Comparison of ENCODE assay signal across 14 mouse cellular contexts in the genomic region with DNA sequence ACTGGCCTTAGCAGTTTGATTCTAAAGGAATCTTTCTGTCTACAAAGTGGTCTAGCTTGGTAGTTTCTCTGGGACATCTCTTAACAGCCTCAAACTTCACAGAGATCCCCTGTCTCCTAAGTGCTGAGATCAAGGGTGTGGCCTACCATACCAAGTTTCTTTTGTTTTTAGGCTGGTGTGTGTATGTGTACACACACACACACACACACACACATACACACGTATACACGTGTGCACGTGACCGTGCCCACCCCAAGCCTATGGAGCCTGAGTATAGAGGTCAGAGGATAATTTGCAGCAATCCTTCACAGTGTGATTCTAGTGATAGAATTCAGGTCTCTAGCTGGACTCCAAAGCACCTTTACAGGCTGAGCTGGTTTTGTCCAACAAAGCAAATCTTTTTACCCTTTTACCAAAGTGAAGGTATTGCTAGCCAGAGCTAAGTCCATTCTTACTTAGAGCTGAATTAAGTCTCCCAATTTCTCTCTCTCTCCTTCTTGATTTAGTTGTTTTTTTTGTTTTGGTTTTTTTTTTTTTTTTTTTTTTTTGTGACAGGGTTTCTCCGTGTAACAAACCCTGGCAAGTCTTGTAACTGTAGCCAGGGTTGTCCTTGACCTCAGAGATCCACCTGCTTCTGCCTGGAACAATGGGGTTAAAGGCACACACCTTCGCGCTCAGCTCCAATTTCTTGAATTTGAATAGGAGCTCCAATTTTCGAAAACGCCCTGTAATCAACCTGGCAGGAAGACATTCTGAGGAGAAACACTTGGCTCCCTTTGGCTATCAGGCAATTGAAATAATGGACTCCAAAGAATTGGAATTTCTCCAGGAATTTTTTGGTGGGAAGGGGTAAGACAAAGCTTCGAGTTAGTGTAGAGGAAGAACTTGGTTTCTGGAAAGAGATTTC. TPM values are rescaled to one million over a fixed set of nuclear protein-coding genes. Genes with fewer than 3 reads are reported as not detected.
DNase-seq lines count a peak whose midpoint lies in the region; ATAC-seq lines count a peak whose summit lies in the region.
"Had no signal": no experiment of that assay in that cellular context is flagged by ENCODE, and none has a peak within 500 bp of the region (broad histone marks: within the 10 kb centered on the region; RNA-seq: fewer than 3 reads in every experiment).

No protein-coding gene starts in this region.

- no peak overlapping the region for H3K27ac ChIP-seq in midbrain, embryonic 11.5 days (ENCODE audit: low read depth, low read length)
- H3K27ac ChIP-seq in midbrain, embryonic 16.5 days (ENCODE audit: low read length) = no peak overlapping the region
- H3K27ac ChIP-seq in hindbrain, embryonic 12.5 days = no peak overlapping the region
- no peak overlapping the region for H3K27ac ChIP-seq in midbrain, embryonic 14.5 days (replicated peaks; ENCODE audit: low read depth, low read length)

- peak overlapping the region; percentile 61; the same call in 1 of the 2 replicates for H3K4me2 ChIP-seq in midbrain, embryonic 11.5 days
- H3K4me2 ChIP-seq in midbrain, embryonic 16.5 days (ENCODE audit: low read length) = no peak overlapping the region
- H3K4me2 ChIP-seq in hindbrain, embryonic 12.5 days (replicated peaks) = peak overlapping the region; percentile 72; the same call in 1 of the 2 replicates
- H3K4me2 ChIP-seq in midbrain, embryonic 14.5 days (ENCODE audit: low read length) = peak overlapping the region; percentile 82; the same call in 1 of the 2 replicates

- H3K27me3 ChIP-seq in midbrain, embryonic 11.5 days (ENCODE audit: control insufficient read depth, insufficient read depth, low read length) = no peaks in the 10 kb centered on the region
- H3K27me3 ChIP-seq in midbrain, embryonic 16.5 days (ENCODE audit: control insufficient read depth, insufficient read depth, low read depth, low read length) = no peaks in the 10 kb centered on the region
- H3K27me3 ChIP-seq in hindbrain, embryonic 12.5 days = no peaks in the 10 kb centered on the region
- H3K27me3 ChIP-seq in midbrain, embryonic 14.5 days (ENCODE audit: control insufficient read depth, insufficient read depth, low read length) = no peaks in the 10 kb centered on the region

- no peak overlapping the region; the same call in 1 of the 2 replicates for H3K9ac ChIP-seq in midbrain, embryonic 11.5 days (ENCODE audit: low read length)
- H3K9ac ChIP-seq in midbrain, embryonic 16.5 days (ENCODE audit: low read depth, low read length) = no peak overlapping the region
- no peak overlapping the region for H3K9ac ChIP-seq in hindbrain, embryonic 12.5 days
- no peak overlapping the region for H3K9ac ChIP-seq in midbrain, embryonic 14.5 days (replicated peaks; ENCODE audit: low read length)

- no peaks in the 10 kb centered on the region for H3K9me3 ChIP-seq in midbrain, embryonic 11.5 days (ENCODE audit: control insufficient read depth, low read length)
- H3K9me3 ChIP-seq in midbrain, embryonic 16.5 days (replicated peaks; ENCODE audit: control insufficient read depth, low read length, poor library complexity, severe bottlenecking) = no peaks in the 10 kb centered on the region
- H3K9me3 ChIP-seq in hindbrain, embryonic 12.5 days (replicated peaks) = no peaks in the 10 kb centered on the region
- H3K9me3 ChIP-seq in midbrain, embryonic 14.5 days (ENCODE audit: control insufficient read depth, low read length) = no peaks in the 10 kb centered on the region

- H3K4me3 ChIP-seq in midbrain, embryonic 11.5 days (ENCODE audit: low read depth, low read length) = no peak overlapping the region
- no peak overlapping the region for H3K4me3 ChIP-seq in midbrain, embryonic 16.5 days (ENCODE audit: low read depth, low read length)
- H3K4me3 ChIP-seq in hindbrain, embryonic 12.5 days = no peak overlapping the region
- no peak overlapping the region for H3K4me3 ChIP-seq in midbrain, embryonic 14.5 days (replicated peaks; ENCODE audit: low read depth, low read length)

- no peaks in the 10 kb centered on the region for H3K36me3 ChIP-seq in midbrain, embryonic 11.5 days (ENCODE audit: control insufficient read depth, insufficient read depth, low read length)
- H3K36me3 ChIP-seq in midbrain, embryonic 16.5 days (ENCODE audit: control insufficient read depth, insufficient read depth, low read length) = no peaks in the 10 kb centered on the region
- H3K36me3 ChIP-seq in hindbrain, embryonic 12.5 days = peaks cover 9% of the 10 kb centered on the region
- 0 out of 2 replicates have a peak, but pooled peaks cover 6% of the 10 kb centered on the region for H3K36me3 ChIP-seq in midbrain, embryonic 14.5 days (ENCODE audit: control insufficient read depth, insufficient read depth, low read length)

- peak; percentile 83 for DNase-seq in heart, adult 11 months
- DNase-seq in heart, adult 8-10 months (ENCODE audit: low spot score) = no peak
- peak; percentile 77 for DNase-seq in midbrain, embryonic 11.5 days (ENCODE audit: low spot score, missing footprints)
- DNase-seq in midbrain, embryonic 14.5 days = no peak
- DNase-seq in kidney, adult 11 months = no peak
- no peak for DNase-seq in layer of hippocampus, postnatal 10 days (ENCODE audit: low spot score in 2 of 2)
- DNase-seq: adrenal gland, postnatal 14 days; embryo, embryonic 11 days had no signal

- ATAC-seq in midbrain, embryonic 11.5 days (ENCODE audit: low FRiP score) = no peak
- ATAC-seq in midbrain, embryonic 16.5 days = no peak
- ATAC-seq in hindbrain, embryonic 12.5 days (ENCODE audit: low FRiP score) = no peak
- ATAC-seq in midbrain, embryonic 14.5 days (ENCODE audit: low FRiP score, low TSS enrichment) = no peak

- peaks cover 13% of the 10 kb centered on the region for H3K4me1 ChIP-seq in midbrain, embryonic 11.5 days (ENCODE audit: control insufficient read depth, insufficient read depth, low read length)
- peaks cover 15% of the 10 kb centered on the region for H3K4me1 ChIP-seq in midbrain, embryonic 16.5 days (ENCODE audit: control insufficient read depth, insufficient read depth, low read length)
- peaks cover 11% of the 10 kb centered on the region for H3K4me1 ChIP-seq in hindbrain, embryonic 12.5 days
- H3K4me1 ChIP-seq in midbrain, embryonic 14.5 days (ENCODE audit: control insufficient read depth, insufficient read depth, low read length) = peaks cover 9% of the 10 kb centered on the region

- WGBS in midbrain, embryonic 11.5 days = 71% methylated on average over 10 of the region's 10 CpGs
- WGBS in midbrain, embryonic 16.5 days = 70% methylated on average over 10 of the region's 10 CpGs
- 71% methylated on average over 10 of the region's 10 CpGs for WGBS in hindbrain, embryonic 12.5 days
- WGBS in midbrain, embryonic 14.5 days = 72% methylated on average over 10 of the region's 10 CpGs

RNA-seq across cellular contexts. Expression of a gene that starts 1.3 kb away (rescaled TPM):
- 10 to 100 TPM in 2 of 4 experiments, 1 to 10 TPM in 2; 6.8 to 11.8 (median 9.8) TPM for total RNA-seq in heart, adult 8-10 months (2022)
- 92.3 and 95.5 TPM in 2 replicates for polyA plus RNA-seq in midbrain, embryonic 11.5 days (2014; fragmentation: Nextera tagmentation; extraction: Ambion mirVana)
- polyA plus RNA-seq in midbrain, embryonic 16.5 days (2015; fragmentation: Nextera tagmentation; extraction: Ambion mirVana) = 28.0 and 28.6 TPM in 2 replicates
- 55.3 and 58.9 TPM in 2 replicates for polyA plus RNA-seq in hindbrain, embryonic 12.5 days (2016; fragmentation: Nextera tagmentation; extraction: Ambion mirVana)
- polyA plus RNA-seq in midbrain, embryonic 14.5 days (2014; fragmentation: Nextera tagmentation; extraction: Ambion mirVana) = 25.0 and 35.8 TPM in 2 replicates
- 10 to 100 TPM; 16.0 to 16.4 TPM for total RNA-seq in layer of hippocampus, postnatal 10 days (2021)

RNA-seq across cellular contexts. Expression of a gene that starts 52.7 kb away (rescaled TPM):
- not detected for total RNA-seq in heart, adult 8-10 months (2022)
- not detected in 2 replicates for polyA plus RNA-seq in midbrain, embryonic 11.5 days (2014; fragmentation: Nextera tagmentation; extraction: Ambion mirVana)
- polyA plus RNA-seq in midbrain, embryonic 16.5 days (2015; fragmentation: Nextera tagmentation; extraction: Ambion mirVana) = not detected in 2 replicates
- polyA plus RNA-seq in hindbrain, embryonic 12.5 days (2016; fragmentation: Nextera tagmentation; extraction: Ambion mirVana) = not detected in 2 replicates
- polyA plus RNA-seq in midbrain, embryonic 14.5 days (2014; fragmentation: Nextera tagmentation; extraction: Ambion mirVana) = not detected in 2 replicates
- not detected for total RNA-seq in layer of hippocampus, postnatal 10 days (2021)
- total RNA-seq: adrenal gland, postnatal 14 days; hematopoietic stem cell, adult 5-6 weeks; liver, adult 2 months had no signal
- polyA plus RNA-seq: C2C12; liver, adult 2 months; testis, adult 2 months had no signal

Comparison
In these comparisons a context has a peak if more than half of its experiments do, and no peak if none do; other contexts are left out.
1. DNase-seq: peak in heart, adult 11 months (single experiment) and midbrain, embryonic 11.5 days (single experiment); none in heart, adult 8-10 months (single experiment), midbrain, embryonic 14.5 days (single experiment), kidney, adult 11 months (single experiment) and layer of hippocampus, postnatal 10 days (0 of 2).